Mouse (Mus musculus) megakaryocyte, embryonic 14.5 days (primary cell): ENCODE results near the gene Txndc2.

ENCODE experiments used
- FLI1 ChIP-seq: IDR thresholded peaks from 2 replicates; pipeline ENCODE4 v1.6.1; 2012; ENCODE audit warnings: low read length, inconsistent platforms, mixed read lengths
- GATA1 ChIP-seq: IDR thresholded peaks from 3 replicates; pipeline ENCODE4 v1.6.1; 2012; ENCODE audit warnings: mixed read lengths, low read length, inconsistent platforms, borderline replicate concordance

DNA sequence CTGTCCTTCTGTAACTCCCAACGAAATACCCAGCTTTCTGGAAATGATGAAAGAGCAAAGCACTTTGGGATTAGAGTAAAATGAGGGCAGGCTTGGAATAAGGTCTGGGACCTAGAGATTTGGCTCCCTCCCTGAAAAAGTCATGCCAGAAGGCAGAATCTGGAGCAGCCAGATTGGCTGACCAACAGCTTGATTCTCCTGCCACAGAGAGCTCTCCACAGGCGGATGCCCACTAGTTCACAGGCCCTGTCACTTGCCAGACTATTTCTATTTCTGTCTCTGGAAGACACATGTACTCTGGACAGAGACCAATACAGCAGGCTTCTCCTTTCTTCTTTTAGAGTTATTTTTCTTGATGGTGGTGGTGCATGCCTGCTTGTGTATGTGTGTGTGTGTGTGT lies 41.8 kb upstream of the Txndc2 start:
- no peak for TF ChIP-seq GATA1
- no peak for TF ChIP-seq FLI1
